Mouse (Mus musculus): ENCODE measurements around the gene Slc36a4. TPM values are rescaled to one million over a fixed set of nuclear protein-coding genes. Genes with fewer than 3 reads are reported as not detected.
A peak's percentile ranks its signal among the peaks of the same experiment; 100 is the strongest.

The Slc36a4 gene
- polyA plus RNA-seq, 1 experiment from 2014 or later, result 16.1 TPM

GRCm38 (mm10) chr9:15737522-15737921 is 28.0 kb downstream of the Slc36a4 start:
- H3K27me3 ChIP-seq (ENCODE audit: control insufficient read depth, insufficient read depth, low read length), result no peaks in the 10 kb centered on the region
- H3K36me3 ChIP-seq (ENCODE audit: control insufficient read depth, insufficient read depth, low read length), result peaks cover 13% of the 10 kb centered on the region; the same call in 1 of the 2 replicates
- H3K27ac ChIP-seq (ENCODE audit: low read depth, low read length), result no peak overlapping the region
- 84% methylated on average over 2 of the region's 2 CpGs for WGBS
- no peak for ATAC-seq (ENCODE audit: low FRiP score)
- no peak overlapping the region for H3K4me2 ChIP-seq
- no peaks in the 10 kb centered on the region for H3K4me1 ChIP-seq (ENCODE audit: control insufficient read depth, insufficient read depth, low read length)
- no peaks in the 10 kb centered on the region for H3K9me3 ChIP-seq (ENCODE audit: control insufficient read depth, low read length)
- no peak overlapping the region for H3K4me3 ChIP-seq (ENCODE audit: low read depth, low read length)
- H3K9ac ChIP-seq (ENCODE audit: low read length), result no peak overlapping the region
- no peak for DNase-seq (ENCODE audit: low spot score, missing footprints)

DNA sequence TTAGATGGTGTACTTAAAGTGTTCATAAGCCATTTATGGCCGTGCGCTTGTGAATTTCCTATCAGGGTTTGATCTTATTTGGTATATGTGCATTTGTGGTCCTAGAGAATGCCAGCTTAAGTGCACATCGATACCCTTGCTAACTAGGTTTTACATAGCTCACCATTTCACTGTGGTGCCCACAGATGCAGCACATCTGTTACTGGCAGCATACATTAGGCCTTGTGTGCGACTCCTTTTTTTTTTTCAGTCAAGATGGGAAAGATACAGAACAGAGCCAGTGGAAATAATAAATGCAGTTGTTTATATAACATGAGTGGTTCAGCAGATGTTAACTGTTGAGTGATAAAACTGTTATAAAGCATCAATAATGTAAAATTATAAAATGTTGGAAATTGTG is 31.9 kb downstream of the Slc36a4 start:
- Histone ChIP-seq H3K9ac (ENCODE audit: low read length) (no peak overlapping the region), H3K27ac (ENCODE audit: low read depth, low read length) (no peak overlapping the region), H3K4me2 (no peak overlapping the region), H3K9me3 (ENCODE audit: control insufficient read depth, low read length) (no peaks in the 10 kb centered on the region), H3K27me3 (ENCODE audit: control insufficient read depth, insufficient read depth, low read length) (no peaks in the 10 kb centered on the region), H3K4me3 (ENCODE audit: low read depth, low read length) (no peak overlapping the region), H3K36me3 (ENCODE audit: control insufficient read depth, insufficient read depth, low read length) (peaks cover 13% of the 10 kb centered on the region; the same call in 1 of the 2 replicates), H3K4me1 (ENCODE audit: control insufficient read depth, insufficient read depth, low read length) (peaks cover 2% of the 10 kb centered on the region; the same call in 1 of the 2 replicates)
- WGBS, result 90% methylated on average over 4 of the region's 4 CpGs
- ATAC-seq (ENCODE audit: low FRiP score) (no peak), DNase-seq (ENCODE audit: low spot score, missing footprints) (no peak)

- ATAC-seq (ENCODE audit: low FRiP score) (no peak), DNase-seq (ENCODE audit: low spot score, missing footprints) (no peak)
- H3K4me3 ChIP-seq (ENCODE audit: low read depth, low read length), result no peak overlapping the region
- no peak overlapping the region for H3K27ac ChIP-seq (ENCODE audit: low read depth, low read length)
- H3K36me3 ChIP-seq (ENCODE audit: control insufficient read depth, insufficient read depth, low read length), result peaks cover 13% of the 10 kb centered on the region; the same call in 1 of the 2 replicates
- H3K4me2 ChIP-seq, result no peak overlapping the region
- no peak overlapping the region for H3K9ac ChIP-seq (ENCODE audit: low read length)
- no peaks in the 10 kb centered on the region for H3K27me3 ChIP-seq (ENCODE audit: control insufficient read depth, insufficient read depth, low read length)
- peaks cover 2% of the 10 kb centered on the region; the same call in 1 of the 2 replicates for H3K4me1 ChIP-seq (ENCODE audit: control insufficient read depth, insufficient read depth, low read length)
- 78% methylated on average over 6 of the region's 6 CpGs for WGBS
- no peaks in the 10 kb centered on the region for H3K9me3 ChIP-seq (ENCODE audit: control insufficient read depth, low read length)
These were observed 32.4 kb downstream of the Slc36a4 start for GRCm38 (mm10) chr9:15741931-15742330.

GRCm38 (mm10) chr9:15745985-15746607 is 36.6 kb downstream of the Slc36a4 start:
- WGBS, result 45% methylated on average over 2 of the region's 2 CpGs
- DNase-seq (ENCODE audit: low spot score, missing footprints), result peak; percentile 87
- no peak overlapping the region for H3K9ac ChIP-seq (ENCODE audit: low read length)

GRCm38 (mm10) chr9:15746636-15747035 is 37.1 kb downstream of the Slc36a4 start:
- ATAC-seq (ENCODE audit: low FRiP score), result peak; percentile 53
- no peaks in the 10 kb centered on the region for H3K27me3 ChIP-seq (ENCODE audit: control insufficient read depth, insufficient read depth, low read length)

More at GRCm38 (mm10) chr9:15745985-15746607, 36.6 kb downstream of the Slc36a4 start:
- H3K36me3 ChIP-seq (ENCODE audit: control insufficient read depth, insufficient read depth, low read length), result no peaks in the 10 kb centered on the region
- no peak overlapping the region for H3K27ac ChIP-seq (ENCODE audit: low read depth, low read length)
- peaks cover 2% of the 10 kb centered on the region; the same call in 1 of the 2 replicates for H3K4me1 ChIP-seq (ENCODE audit: control insufficient read depth, insufficient read depth, low read length)
- peak; percentile 60 for ATAC-seq (ENCODE audit: low FRiP score)
- no peaks in the 10 kb centered on the region for H3K9me3 ChIP-seq (ENCODE audit: control insufficient read depth, low read length)
- no peak overlapping the region for H3K4me2 ChIP-seq
- H3K4me3 ChIP-seq (ENCODE audit: low read depth, low read length), result no peak overlapping the region
- no peaks in the 10 kb centered on the region for H3K27me3 ChIP-seq (ENCODE audit: control insufficient read depth, insufficient read depth, low read length)

DNA sequence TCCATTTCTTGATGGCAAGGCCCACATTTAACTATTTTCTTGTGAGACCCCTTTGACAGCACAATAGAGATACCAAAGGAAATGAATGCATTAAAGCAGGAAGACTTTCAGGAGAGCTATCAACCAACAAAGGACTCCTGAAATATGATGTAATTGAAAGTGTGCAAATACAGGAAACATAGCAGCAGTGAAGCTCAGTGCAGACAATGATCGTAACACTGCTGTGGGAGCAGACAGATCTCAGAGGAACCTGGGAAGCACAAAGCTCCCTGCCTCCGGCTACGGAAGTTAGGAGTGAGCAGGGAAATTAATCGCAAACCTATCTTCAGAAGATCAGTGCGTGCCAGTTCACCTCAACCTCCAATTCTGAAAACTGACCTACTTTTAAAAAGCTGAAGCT is 38.8 kb downstream of the Slc36a4 start:
- Histone ChIP-seq H3K27me3 (ENCODE audit: control insufficient read depth, insufficient read depth, low read length) (no peaks in the 10 kb centered on the region), H3K9ac (ENCODE audit: low read length) (no peak overlapping the region), H3K4me2 (no peak overlapping the region), H3K27ac (ENCODE audit: low read depth, low read length) (no peak overlapping the region), H3K4me3 (ENCODE audit: low read depth, low read length) (no peak overlapping the region), H3K9me3 (ENCODE audit: control insufficient read depth, low read length) (no peaks in the 10 kb centered on the region), H3K36me3 (ENCODE audit: control insufficient read depth, insufficient read depth, low read length) (no peaks in the 10 kb centered on the region), H3K4me1 (ENCODE audit: control insufficient read depth, insufficient read depth, low read length) (peaks cover 2% of the 10 kb centered on the region; the same call in 1 of the 2 replicates)
- 76% methylated on average over 5 of the region's 5 CpGs for WGBS
- ATAC-seq (ENCODE audit: low FRiP score) (no peak), DNase-seq (ENCODE audit: low spot score, missing footprints) (no peak)

More at GRCm38 (mm10) chr9:15746636-15747035, 37.1 kb downstream of the Slc36a4 start:
- no peak overlapping the region for H3K4me2 ChIP-seq
- peaks cover 2% of the 10 kb centered on the region; the same call in 1 of the 2 replicates for H3K4me1 ChIP-seq (ENCODE audit: control insufficient read depth, insufficient read depth, low read length)
- H3K9ac ChIP-seq (ENCODE audit: low read length), result no peak overlapping the region
- DNase-seq (ENCODE audit: low spot score, missing footprints), result no peak
- 45% methylated on average over 7 of the region's 7 CpGs for WGBS
- H3K27ac ChIP-seq (ENCODE audit: low read depth, low read length), result no peak overlapping the region
- no peaks in the 10 kb centered on the region for H3K36me3 ChIP-seq (ENCODE audit: control insufficient read depth, insufficient read depth, low read length)
- no peak overlapping the region for H3K4me3 ChIP-seq (ENCODE audit: low read depth, low read length)
- H3K9me3 ChIP-seq (ENCODE audit: control insufficient read depth, low read length), result no peaks in the 10 kb centered on the region

GRCm38 (mm10) chr9:15759318-15759717 is 49.8 kb downstream of the Slc36a4 start:
- no peak overlapping the region for H3K27ac ChIP-seq (ENCODE audit: low read depth, low read length)
- ATAC-seq (ENCODE audit: low FRiP score), result no peak
- H3K9ac ChIP-seq (ENCODE audit: low read length), result no peak overlapping the region
- H3K4me3 ChIP-seq (ENCODE audit: low read depth, low read length), result no peak overlapping the region
- no peaks in the 10 kb centered on the region for H3K4me1 ChIP-seq (ENCODE audit: control insufficient read depth, insufficient read depth, low read length)
- no peaks in the 10 kb centered on the region for H3K36me3 ChIP-seq (ENCODE audit: control insufficient read depth, insufficient read depth, low read length)
- no peaks in the 10 kb centered on the region for H3K27me3 ChIP-seq (ENCODE audit: control insufficient read depth, insufficient read depth, low read length)
- DNase-seq (ENCODE audit: low spot score, missing footprints), result no peak
- no peak overlapping the region for H3K4me2 ChIP-seq
- H3K9me3 ChIP-seq (ENCODE audit: control insufficient read depth, low read length), result no peaks in the 10 kb centered on the region

DNA sequence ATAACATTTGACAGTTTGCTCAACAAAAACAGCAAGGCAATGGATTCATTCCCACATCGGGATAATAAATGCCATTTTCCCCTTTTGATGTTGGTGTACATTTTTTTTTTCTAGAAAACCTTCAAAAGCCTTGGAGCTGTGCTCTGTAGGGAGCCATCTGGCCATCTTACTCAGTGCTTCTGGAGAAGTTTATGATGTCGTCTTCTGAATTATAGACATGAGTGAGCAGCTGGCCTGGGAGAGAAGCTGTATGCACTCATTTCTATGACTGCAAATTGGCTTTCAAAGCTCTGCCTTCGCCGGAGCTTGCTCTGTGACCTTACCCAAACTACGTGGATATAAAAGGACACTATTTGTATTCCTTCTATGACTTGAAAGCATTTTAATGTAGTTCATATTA is 56.8 kb downstream of the Slc36a4 start:
- ATAC-seq (ENCODE audit: low FRiP score), result no peak
- Histone ChIP-seq H3K4me2 (no peak overlapping the region), H3K4me3 (ENCODE audit: low read depth, low read length) (no peak overlapping the region), H3K36me3 (ENCODE audit: control insufficient read depth, insufficient read depth, low read length) (no peaks in the 10 kb centered on the region), H3K4me1 (ENCODE audit: control insufficient read depth, insufficient read depth, low read length) (no peaks in the 10 kb centered on the region), H3K9me3 (ENCODE audit: control insufficient read depth, low read length) (no peaks in the 10 kb centered on the region), H3K9ac (ENCODE audit: low read length) (no peak overlapping the region), H3K27me3 (ENCODE audit: control insufficient read depth, insufficient read depth, low read length) (no peaks in the 10 kb centered on the region), H3K27ac (ENCODE audit: low read depth, low read length) (no peak overlapping the region)
- DNase-seq (ENCODE audit: low spot score, missing footprints), result no peak
- 85% methylated on average over 5 of the region's 5 CpGs for WGBS

- WGBS, result 75% methylated on average over 5 of the region's 5 CpGs
- H3K4me1 ChIP-seq (ENCODE audit: control insufficient read depth, insufficient read depth, low read length), result no peaks in the 10 kb centered on the region
- H3K4me2 ChIP-seq, result no peak overlapping the region
- H3K36me3 ChIP-seq (ENCODE audit: control insufficient read depth, insufficient read depth, low read length), result no peaks in the 10 kb centered on the region
- H3K27ac ChIP-seq (ENCODE audit: low read depth, low read length), result no peak overlapping the region
- no peak overlapping the region for H3K4me3 ChIP-seq (ENCODE audit: low read depth, low read length)
- no peaks in the 10 kb centered on the region for H3K9me3 ChIP-seq (ENCODE audit: control insufficient read depth, low read length)
- DNase-seq (ENCODE audit: low spot score, missing footprints) (no peak), ATAC-seq (ENCODE audit: low FRiP score) (no peak)
- no peak overlapping the region for H3K9ac ChIP-seq (ENCODE audit: low read length)
- H3K27me3 ChIP-seq (ENCODE audit: control insufficient read depth, insufficient read depth, low read length), result no peaks in the 10 kb centered on the region
These were observed 57.3 kb downstream of the Slc36a4 start for GRCm38 (mm10) chr9:15766821-15767220.

All from midbrain, embryonic 11.5 days (tissue).